ENCODE assay signal across 16 mouse cellular contexts in the genomic region with DNA sequence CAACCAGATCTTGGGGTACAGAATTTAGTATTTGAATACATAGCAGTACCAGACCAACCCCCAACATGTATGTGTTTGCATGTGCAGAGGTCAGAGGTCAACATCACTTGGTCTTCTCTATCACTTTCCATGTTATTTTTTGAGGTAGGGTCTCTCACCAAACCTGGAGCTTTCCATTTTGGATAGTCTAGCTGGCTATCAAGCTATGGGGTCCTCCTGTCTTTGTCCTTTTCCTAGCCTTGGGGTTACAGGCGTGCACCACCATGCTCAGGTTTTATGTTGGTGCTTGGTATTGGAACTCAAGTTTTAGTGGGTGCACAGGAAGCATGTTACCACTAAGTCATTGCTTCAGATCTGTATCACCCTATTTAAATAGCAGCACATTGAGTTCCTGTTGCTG.
"Had no signal": no experiment of that assay in that cellular context is flagged by ENCODE, and none has a peak within 500 bp of the region (broad histone marks: within the 10 kb centered on the region; RNA-seq: fewer than 3 reads in every experiment).

No protein-coding gene starts in this region.

- H3K9me3 ChIP-seq: neural tube, embryonic 13.5 days; neural tube, embryonic 15.5 days; stomach, embryonic 15.5 days had no signal

- H3K27me3 ChIP-seq: neural tube, embryonic 13.5 days; neural tube, embryonic 15.5 days; stomach, embryonic 15.5 days had no signal

- H3K27ac ChIP-seq: neural tube, embryonic 13.5 days; neural tube, embryonic 15.5 days; stomach, embryonic 15.5 days; stomach, postnatal 0 days had no signal

- H3K9ac ChIP-seq: neural tube, embryonic 13.5 days; neural tube, embryonic 15.5 days; stomach, embryonic 15.5 days had no signal

- H3K36me3 ChIP-seq: neural tube, embryonic 13.5 days; neural tube, embryonic 15.5 days; stomach, embryonic 15.5 days had no signal

- H3K4me3 ChIP-seq: neural tube, embryonic 13.5 days; neural tube, embryonic 15.5 days; stomach, embryonic 15.5 days had no signal

- DNase-seq: retina, postnatal 1 day; right cerebral cortex, adult 18-20 months; right cerebral cortex, postnatal 14 days; right cerebral cortex, postnatal 25 days; right cerebral cortex, postnatal 4 days; spleen, adult 18-20 months; thymus, adult 18-20 months; thymus, adult 2 months; thymus, postnatal 14 days; thymus, postnatal 25 days; thymus, postnatal 36 days; thymus, postnatal 4 days had no signal

- H3K4me2 ChIP-seq: neural tube, embryonic 13.5 days; neural tube, embryonic 15.5 days; stomach, embryonic 15.5 days had no signal

- H3K4me1 ChIP-seq: neural tube, embryonic 13.5 days; stomach, embryonic 15.5 days had no signal
